Mouse (Mus musculus) testis, postnatal 10 days (tissue): ENCODE data around the gene Cdh8.

Experiments used
- DNase-seq: peaks from one replicate; pipeline ENCODE4 v3.0.0; 2021; ENCODE audit warnings: low spot score

The Cdh8 gene

GRCm38 (mm10) chr8:99415966-99416781 is at the start of gene Cdh8:
Gene Cdh8, minus strand, starts transcription at chr8:99416471.
- peak; percentile 40 for DNase-seq

- DNase-seq, result no peak
These were observed 30.2 kb upstream of the Cdh8 start for GRCm38 (mm10) chr8:99446506-99446905.

GRCm38 (mm10) chr8:99425901-99426300 is 9.6 kb upstream of the Cdh8 start:
- no peak for DNase-seq

GRCm38 (mm10) chr8:99421516-99421915 is 5.2 kb upstream of the Cdh8 start:
- DNase-seq, result no peak

GRCm38 (mm10) chr8:99419726-99420125 is 3.5 kb upstream of the Cdh8 start:
- no peak for DNase-seq

- no peak for DNase-seq
These were observed 1.2 kb upstream of the Cdh8 start for GRCm38 (mm10) chr8:99417456-99417855.

- peak; percentile 47 for DNase-seq
These were observed 950 bp downstream of the Cdh8 start for GRCm38 (mm10) chr8:99415076-99415965.

- DNase-seq, result no peak
These were observed 1.8 kb downstream of the Cdh8 start for GRCm38 (mm10) chr8:99414483-99414921.

GRCm38 (mm10) chr8:99413877-99414482 is 2.3 kb downstream of the Cdh8 start:
- DNase-seq, result no peak

- no peak for DNase-seq
These were observed 22.4 kb downstream of the Cdh8 start for GRCm38 (mm10) chr8:99393908-99394307.

- DNase-seq, result no peak
These were observed 46.2 kb downstream of the Cdh8 start for GRCm38 (mm10) chr8:99370104-99370503.

- no peak for DNase-seq
These were observed 47.1 kb downstream of the Cdh8 start for GRCm38 (mm10) chr8:99369166-99369565.

GRCm38 (mm10) chr8:99368449-99368848 is 47.8 kb downstream of the Cdh8 start:
- peak; percentile 30 for DNase-seq

GRCm38 (mm10) chr8:99353923-99354322 is 62.3 kb downstream of the Cdh8 start:
- DNase-seq, result no peak

GRCm38 (mm10) chr8:99353221-99353620 is 63.0 kb downstream of the Cdh8 start:
- DNase-seq, result no peak

GRCm38 (mm10) chr8:99349456-99349855 is 66.8 kb downstream of the Cdh8 start:
- DNase-seq, result no peak

- no peak for DNase-seq
These were observed 67.7 kb downstream of the Cdh8 start for GRCm38 (mm10) chr8:99348618-99349017.

GRCm38 (mm10) chr8:99339310-99339709 is 77.0 kb downstream of the Cdh8 start:
- no peak for DNase-seq

- no peak for DNase-seq
These were observed 88.7 kb downstream of the Cdh8 start for GRCm38 (mm10) chr8:99327559-99327958.

- no peak for DNase-seq
These were observed 101.7 kb downstream of the Cdh8 start for GRCm38 (mm10) chr8:99314561-99314960.

GRCm38 (mm10) chr8:99304184-99304583 is 112.1 kb downstream of the Cdh8 start:
- no peak for DNase-seq

GRCm38 (mm10) chr8:99290201-99290600 is 126.1 kb downstream of the Cdh8 start:
- DNase-seq, result no peak
